Mouse (Mus musculus) frontal cortex, postnatal 10 days (tissue): ENCODE data around the gene Il20ra.
A peak's percentile ranks its signal among the peaks of the same experiment; 100 is the strongest.

Experiments used
- DNase-seq, 2 experiments: peaks; one replicate each; pipeline ENCODE4 v3.0.0; 2022; ENCODE audit warnings: low spot score in 2 of 2, mixed read lengths in 1 of 2

The Il20ra gene

DNA sequence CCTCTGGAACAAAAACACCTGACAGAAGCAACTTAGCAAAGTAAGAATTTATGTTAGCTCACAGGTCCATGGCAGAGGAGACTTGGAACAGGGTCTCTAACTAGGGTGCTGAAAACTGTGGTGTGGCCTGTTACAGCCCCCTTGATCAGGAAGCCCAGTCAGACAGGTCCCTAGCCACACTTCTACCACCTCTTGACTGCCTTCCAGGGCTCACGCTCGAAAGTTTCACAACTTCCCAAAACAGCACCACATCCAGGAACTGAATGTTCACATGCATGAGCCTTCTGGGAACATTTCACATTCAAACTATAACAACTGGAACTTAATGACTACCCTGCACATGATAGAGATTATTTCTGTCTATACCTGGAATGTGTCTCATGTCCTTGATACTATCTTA is 53.1 kb downstream of the Il20ra start:
- no peak for DNase-seq

DNA sequence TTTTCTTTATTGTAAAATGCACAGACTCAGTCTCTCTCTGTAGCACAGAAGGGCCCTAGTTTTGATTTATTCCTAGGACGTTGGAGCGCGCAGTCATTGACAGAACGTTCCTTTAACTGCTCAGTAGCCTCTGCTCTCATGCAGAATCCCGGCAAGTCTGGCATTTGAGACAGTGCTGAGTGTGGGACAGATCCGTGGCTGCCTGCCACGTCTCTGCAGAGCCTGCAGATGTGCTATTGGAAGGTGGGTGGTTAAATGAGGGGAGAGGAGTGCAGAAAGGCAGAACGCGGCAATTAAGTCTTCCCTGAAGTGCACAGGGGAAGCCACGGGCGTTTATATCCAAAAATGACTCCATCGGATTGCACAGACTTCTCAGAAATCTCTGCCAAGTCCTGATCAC is 66.7 kb downstream of the Il20ra start:
- peak; percentile 12 to 13 for DNase-seq

DNA sequence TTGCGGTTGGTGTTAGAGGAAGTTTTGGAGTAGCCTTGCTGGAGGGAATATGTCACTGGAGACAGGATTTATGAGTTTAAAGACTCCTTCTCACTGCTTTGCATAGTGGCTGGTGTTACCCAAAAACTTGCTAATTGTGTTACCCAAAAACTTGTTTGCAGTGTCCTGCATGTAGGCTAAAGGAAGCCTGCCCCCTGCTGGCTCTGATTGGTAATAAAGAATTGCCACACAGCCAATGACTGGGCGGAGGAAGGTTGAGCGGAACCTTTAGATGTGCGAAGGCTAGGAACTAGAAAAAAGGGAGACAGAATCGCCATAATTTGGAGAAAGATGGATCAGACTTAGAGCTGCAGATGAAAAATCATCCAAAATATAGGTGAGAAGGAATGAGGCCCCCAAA is 69.0 kb downstream of the Il20ra start:
- no peak for DNase-seq

DNA sequence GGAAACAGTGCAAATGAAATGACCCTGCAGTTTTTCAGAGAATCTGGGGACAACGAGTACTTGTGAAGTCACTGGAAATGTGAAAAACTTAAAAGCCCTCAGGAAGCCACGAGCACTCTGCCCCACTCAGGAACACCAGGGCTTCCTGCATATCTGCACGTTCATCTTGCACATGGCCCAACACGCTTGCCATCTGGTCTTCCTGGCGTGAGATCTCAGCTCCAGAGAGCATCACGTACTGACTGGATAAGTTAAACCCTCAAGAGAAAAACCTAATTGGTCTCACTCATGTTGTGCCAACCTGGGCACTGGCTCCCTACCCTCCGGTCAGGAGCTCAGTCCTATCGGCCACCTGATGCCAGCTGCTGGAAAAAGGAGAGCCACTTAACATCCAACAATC is 82.6 kb downstream of the Il20ra start:
- no peak for DNase-seq

DNA sequence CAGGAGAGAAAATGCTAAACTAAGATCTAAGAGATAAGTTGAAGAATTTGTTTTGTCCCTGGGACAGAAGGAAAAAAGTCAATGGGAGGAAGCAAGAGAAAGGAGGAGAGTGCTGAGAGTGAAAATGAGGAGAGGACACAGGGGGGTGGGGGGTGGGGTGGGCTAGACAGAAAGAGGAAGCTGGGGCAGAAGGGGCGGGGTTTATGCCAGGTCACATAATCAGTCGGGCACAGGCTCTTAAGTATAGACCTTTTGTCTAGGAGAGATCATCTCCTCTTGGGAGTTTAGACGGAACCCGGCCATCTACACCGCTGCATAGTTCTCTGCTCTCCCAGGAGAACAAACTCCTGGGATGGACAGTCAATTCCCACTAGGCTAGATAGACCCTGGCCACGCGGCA is 90.6 kb downstream of the Il20ra start:
- DNase-seq = no peak

DNA sequence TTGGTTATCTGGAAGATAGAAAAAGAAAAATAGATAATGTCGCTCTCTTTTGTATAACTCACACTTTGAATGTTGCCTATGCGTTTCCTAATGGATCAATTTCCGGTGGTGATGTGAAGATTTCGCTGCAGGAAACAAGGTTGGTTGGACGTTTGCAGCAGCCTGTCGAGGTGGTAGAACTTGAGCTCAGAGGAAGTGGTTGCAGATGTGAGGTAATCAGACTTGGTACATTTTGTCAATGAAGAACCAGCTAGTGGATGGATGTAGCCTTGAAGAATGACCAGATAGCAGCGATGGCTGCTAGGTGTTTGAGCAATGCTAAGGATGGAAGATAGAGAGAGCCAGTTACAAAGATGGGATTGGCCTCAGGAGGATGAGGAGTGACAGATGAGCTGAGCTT is 92.4 kb downstream of the Il20ra start:
- no peak for DNase-seq
